Mouse (Mus musculus) lung, embryonic 15.5 days (tissue): ENCODE measurements around the gene Mospd3. TPM values are rescaled to one million over a fixed set of nuclear protein-coding genes. Genes with fewer than 3 reads are reported as not detected.
"Not testable (repeated sequence)": the region's sequence is repeated elsewhere in the genome, so short reads cannot be mapped to it uniquely, and the experiment has no call there.

Source experiments
- ATAC-seq: fragments of 200-750 bp; cut with Nextera tagmentation; 2 replicates; pipeline ENCODE4 v1.8.0; 2017; ENCODE audit warnings: moderate number of reproducible peaks, borderline replicate concordance; ENCODE audit not compliant: low FRiP score, low TSS enrichment; ENCODE audit errors: extremely low read depth
- H3K27ac ChIP-seq: fragments of 300-500 bp; sonication (generic); 2 replicates; pipeline ENCODE4 v1.5.1; 2015; ENCODE audit warnings: moderate library complexity, mild to moderate bottlenecking, inconsistent platforms
- H3K27me3 ChIP-seq: fragments of 300-500 bp; sonication (generic); 2 replicates; pipeline ENCODE4 v1.6.1; 2015; ENCODE audit warnings: inconsistent platforms
- H3K36me3 ChIP-seq: fragments of 300-500 bp; sonication (generic); 2 replicates; pipeline ENCODE4 v1.6.1; 2015; ENCODE audit warnings: inconsistent platforms
- H3K4me1 ChIP-seq: fragments of 300-500 bp; sonication (generic); 2 replicates; pipeline ENCODE4 v1.6.1; 2015; ENCODE audit warnings: inconsistent platforms
- H3K4me2 ChIP-seq: fragments of 300-500 bp; sonication (generic); 2 replicates; pipeline ENCODE4 v1.6.1; 2015; ENCODE audit warnings: inconsistent platforms, mild to moderate bottlenecking, moderate library complexity
- H3K4me3 ChIP-seq: fragments of 300-500 bp; sonication (generic); 2 replicates; pipeline ENCODE4 v1.5.1; 2015; ENCODE audit warnings: mild to moderate bottlenecking, inconsistent platforms
- H3K9ac ChIP-seq: fragments of 300-500 bp; sonication (generic); 2 replicates; pipeline ENCODE4 v1.6.1; 2015; ENCODE audit warnings: inconsistent platforms
- H3K9me3 ChIP-seq: fragments of 300-500 bp; sonication (generic); 2 replicates; pipeline ENCODE4 v1.6.1; 2016; ENCODE audit warnings: inconsistent platforms
- WGBS: fragments of 180-500 bp; shearing (Covaris S2); methylation state at CpG from one replicate; pipeline ENCODE4 v1.1.7; 2015; 5-methylcytosine and 5-hydroxymethylcytosine counted together
- polyA plus RNA-seq: library from polyadenylated mRNA; unstranded; fragments of >200 nt; fragmentation: Nextera tagmentation; extraction: Ambion mirVana; gene quantifications from 2 replicates; pipeline ENCODE4 v1.2.1, GENCODE M21; 2015

The Mospd3 gene
- polyA plus RNA-seq, 1 experiment from 2014 or later = 31.6 TPM

- no peaks in the 10 kb centered on the region for H3K27me3 ChIP-seq
- 66% methylated on average over 12 of the region's 12 CpGs for WGBS
- H3K4me2 ChIP-seq = no peak overlapping the region
- H3K9me3 ChIP-seq = no peaks in the 10 kb centered on the region
- no peak overlapping the region for H3K4me3 ChIP-seq
- peaks cover 38% of the 10 kb centered on the region for H3K4me1 ChIP-seq
- peak overlapping the region; percentile 24; the same call in 1 of the 2 replicates for H3K27ac ChIP-seq
- H3K36me3 ChIP-seq = peaks cover 50% of the 10 kb centered on the region
- no peak for ATAC-seq
- H3K9ac ChIP-seq = no peak overlapping the region
Measured at GRCm38 (mm10) chr5:137633397-137634084, 32.7 kb upstream of the Mospd3 start.

GRCm38 (mm10) chr5:137631591-137631990 is 30.7 kb upstream of the Mospd3 start:
- Histone ChIP-seq H3K27ac (peak overlapping the region; percentile 98), H3K4me1 (peaks cover 47% of the 10 kb centered on the region), H3K4me3 (peak overlapping the region; percentile 83; the same call in 1 of the 2 replicates), H3K9ac (peak overlapping the region; percentile 77; the same call in 1 of the 2 replicates), H3K27me3 (no peaks in the 10 kb centered on the region), H3K9me3 (no peaks in the 10 kb centered on the region), H3K4me2 (peak overlapping the region; percentile 76), H3K36me3 (peaks cover 31% of the 10 kb centered on the region)
- WGBS = 44% methylated on average over 4 of the region's 4 CpGs
- ATAC-seq = no peak

GRCm38 (mm10) chr5:137631171-137631570 is 30.3 kb upstream of the Mospd3 start:
- H3K27ac ChIP-seq = peak overlapping the region; percentile 98
- no peaks in the 10 kb centered on the region for H3K9me3 ChIP-seq
- peak overlapping the region; percentile 83 for H3K4me3 ChIP-seq
- peak overlapping the region; percentile 77 for H3K9ac ChIP-seq
- no peak for ATAC-seq
- H3K4me2 ChIP-seq = peak overlapping the region; percentile 76
- no peaks in the 10 kb centered on the region for H3K27me3 ChIP-seq
- peaks cover 47% of the 10 kb centered on the region for H3K4me1 ChIP-seq
- 55% methylated on average over 9 of the region's 9 CpGs for WGBS
- peaks cover 27% of the 10 kb centered on the region for H3K36me3 ChIP-seq

- Histone ChIP-seq H3K9me3 (no peaks in the 10 kb centered on the region), H3K27ac (peak overlapping the region; percentile 98), H3K4me1 (peaks cover 47% of the 10 kb centered on the region), H3K4me3 (peak overlapping the region; percentile 83), H3K9ac (peak overlapping the region; percentile 77), H3K27me3 (no peaks in the 10 kb centered on the region), H3K4me2 (peak overlapping the region; percentile 76), H3K36me3 (peaks cover 21% of the 10 kb centered on the region)
- ATAC-seq = no peak
- 12% methylated on average over 3 of the region's 3 CpGs for WGBS
Measured at GRCm38 (mm10) chr5:137630602-137631001, 29.7 kb upstream of the Mospd3 start.

GRCm38 (mm10) chr5:137629906-137630545 is 29.2 kb upstream of the Mospd3 start:
- peak overlapping the region; percentile 76 for H3K4me2 ChIP-seq
- peaks cover 15% of the 10 kb centered on the region for H3K36me3 ChIP-seq
- peak overlapping the region; percentile 77 for H3K9ac ChIP-seq
- 8% methylated on average over 6 of the region's 6 CpGs for WGBS
- no peaks in the 10 kb centered on the region for H3K27me3 ChIP-seq
- H3K4me3 ChIP-seq = peak overlapping the region; percentile 83
- H3K4me1 ChIP-seq = peaks cover 47% of the 10 kb centered on the region
- no peaks in the 10 kb centered on the region for H3K9me3 ChIP-seq
- no peak for ATAC-seq
- peak overlapping the region; percentile 98 for H3K27ac ChIP-seq

GRCm38 (mm10) chr5:137629306-137629721 is 28.5 kb upstream of the Mospd3 start:
- H3K4me2 ChIP-seq = peak overlapping the region; percentile 76
- no peaks in the 10 kb centered on the region for H3K27me3 ChIP-seq
- H3K4me1 ChIP-seq = peaks cover 47% of the 10 kb centered on the region
- peak overlapping the region; percentile 77 for H3K9ac ChIP-seq
- H3K36me3 ChIP-seq = peaks cover 9% of the 10 kb centered on the region
- WGBS = under 1% methylated on average over 23 of the region's 23 CpGs
- no peaks in the 10 kb centered on the region for H3K9me3 ChIP-seq
- peak overlapping the region; percentile 83 for H3K4me3 ChIP-seq
- peak overlapping the region; percentile 98 for H3K27ac ChIP-seq
- ATAC-seq = peak; percentile 33; the same call in 1 of the 2 replicates

GRCm38 (mm10) chr5:137628498-137629305 is 27.8 kb upstream of the Mospd3 start, which contains the start of the genes Fbxo24, Lrch4 and Gm20605:
Fbxo24 (minus strand) TSS chr5:137629002.
Lrch4 (plus strand) TSS chr5:137629121.
Gm20605 (plus strand) TSS chr5:137629175.
- Histone ChIP-seq H3K9me3 (no peaks in the 10 kb centered on the region), H3K4me2 (peak within 1 kb of the TSS; percentile 78), H3K27me3 (no peaks in the 10 kb centered on the region), H3K9ac (peak within 1 kb of the TSS; percentile 77), H3K27ac (peak within 1 kb of the TSS; percentile 98), H3K4me3 (peak within 1 kb of the TSS; percentile 83), H3K4me1 (peaks cover 44% of the 10 kb centered on the region), H3K36me3 (peaks cover 3% of the 10 kb centered on the region)
- ATAC-seq = peak; percentile 97
- WGBS = under 1% methylated on average over 46 of the region's 46 CpGs

- H3K9me3 ChIP-seq = no peaks in the 10 kb centered on the region
- peak overlapping the region; percentile 79 for H3K27ac ChIP-seq
- H3K4me1 ChIP-seq = peaks cover 37% of the 10 kb centered on the region
- H3K4me2 ChIP-seq = peak overlapping the region; percentile 78
- H3K4me3 ChIP-seq = peak overlapping the region; percentile 47
- H3K36me3 ChIP-seq = no peaks in the 10 kb centered on the region
- ATAC-seq = no peak
- no peaks in the 10 kb centered on the region for H3K27me3 ChIP-seq
- H3K9ac ChIP-seq = peak overlapping the region; percentile 38
- WGBS = 1% methylated on average over 9 of the region's 9 CpGs
Measured at GRCm38 (mm10) chr5:137627991-137628390, 27.1 kb upstream of the Mospd3 start.

GRCm38 (mm10) chr5:137623937-137624530 is 23.2 kb upstream of the Mospd3 start:
- H3K27ac ChIP-seq = no peak overlapping the region
- H3K4me1 ChIP-seq = peaks cover 9% of the 10 kb centered on the region
- no peak for ATAC-seq
- no peaks in the 10 kb centered on the region for H3K36me3 ChIP-seq
- H3K4me3 ChIP-seq = no peak overlapping the region
- 74% methylated on average over 10 of the region's 11 CpGs for WGBS
- no peak overlapping the region for H3K4me2 ChIP-seq
- H3K9me3 ChIP-seq = no peaks in the 10 kb centered on the region
- H3K9ac ChIP-seq = no peak overlapping the region
- H3K27me3 ChIP-seq = no peaks in the 10 kb centered on the region

GRCm38 (mm10) chr5:137615347-137615746 is 14.5 kb upstream of the Mospd3 start:
- no peak overlapping the region for H3K27ac ChIP-seq
- peaks cover 28% of the 10 kb centered on the region for H3K4me1 ChIP-seq
- no peak overlapping the region for H3K9ac ChIP-seq
- H3K9me3 ChIP-seq = no peaks in the 10 kb centered on the region
- 74% methylated on average over 7 of the region's 7 CpGs for WGBS
- ATAC-seq = no peak
- H3K27me3 ChIP-seq = no peaks in the 10 kb centered on the region
- no peak overlapping the region for H3K4me2 ChIP-seq
- H3K4me3 ChIP-seq = no peak overlapping the region
- H3K36me3 ChIP-seq = no peaks in the 10 kb centered on the region

GRCm38 (mm10) chr5:137614921-137615320 is 14.1 kb upstream of the Mospd3 start:
- WGBS = 62% methylated on average over 2 of the region's 2 CpGs
- H3K4me2 ChIP-seq, H3K4me3 ChIP-seq, H3K9ac ChIP-seq, H3K27me3 ChIP-seq, H3K27ac ChIP-seq, ATAC-seq, H3K36me3 ChIP-seq, H3K9me3 ChIP-seq: not testable (repeated sequence)
- peaks cover 32% of the 10 kb centered on the region for H3K4me1 ChIP-seq
